Mouse (Mus musculus): ENCODE results near the gene Tmem232.

DNA sequence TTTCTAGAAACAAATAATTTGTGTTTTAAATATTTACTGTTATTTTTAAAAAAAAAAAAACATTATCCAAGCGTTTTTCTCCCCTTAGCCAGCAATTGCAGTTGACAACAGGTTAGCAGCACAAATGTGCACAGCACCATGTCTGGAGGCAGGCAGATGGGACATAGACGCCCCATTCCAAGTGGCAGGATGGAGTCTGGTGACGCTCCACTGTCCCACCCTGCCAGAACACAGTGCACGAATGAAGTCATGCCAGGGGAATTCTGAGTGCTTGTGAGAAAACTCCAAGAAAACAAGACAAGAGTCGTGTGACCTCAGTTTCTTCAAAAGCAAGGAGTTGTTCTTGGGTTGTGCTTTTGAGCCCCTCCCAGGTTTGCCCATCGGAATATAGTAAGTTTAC is 22.8 kb upstream of the Tmem232 start:
- TF ChIP-seq POLR2A (IDR thresholded peaks at IDR 0.05; ENCODE audit: borderline replicate concordance, low read depth, low read length) (no peak), CTCF (IDR thresholded peaks at IDR 0.05; ENCODE audit: low read depth, low read length) (no peak)

All from bone marrow macrophage, adult 2 months (primary cell).